Mouse (Mus musculus): ENCODE measurements around the gene 1700012A03Rik. TPM values are rescaled to one million over a fixed set of nuclear protein-coding genes. Genes with fewer than 3 reads are reported as not detected.

1700012A03Rik gene
- total RNA-seq, 1 experiment from 2014 or later, result not detected

DNA sequence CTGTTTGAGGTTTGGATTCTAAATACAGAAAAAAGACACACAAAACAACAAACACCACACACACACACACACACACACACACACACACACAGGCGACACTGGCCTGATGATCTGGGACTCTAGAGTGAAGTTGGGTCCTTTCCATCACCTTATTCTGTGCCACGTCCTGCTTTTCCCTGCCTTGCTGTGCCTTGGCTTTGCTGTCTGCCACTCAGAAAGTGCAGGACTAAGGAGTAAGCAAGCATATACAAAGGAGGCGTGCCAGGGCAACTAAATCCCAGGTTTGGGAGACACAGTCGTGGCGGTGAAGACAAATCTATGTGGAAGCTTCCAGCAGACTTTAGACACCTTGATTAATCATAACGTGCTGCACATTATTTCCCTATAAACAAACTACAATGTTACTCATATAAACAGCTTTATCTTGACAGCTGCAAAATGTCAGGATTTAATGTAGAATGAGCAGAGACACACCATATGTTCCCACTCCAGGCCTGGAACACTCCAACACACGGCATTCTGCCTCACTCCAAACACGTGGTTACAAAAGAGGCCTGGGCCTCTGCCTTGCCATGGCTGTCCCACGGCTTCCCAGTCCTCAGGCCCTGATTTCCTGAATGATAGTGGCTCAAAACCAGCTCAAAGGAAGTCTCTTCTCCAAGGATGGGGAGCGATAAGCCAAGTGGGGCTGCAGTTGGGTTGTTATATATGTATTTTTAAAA, 15.9 kb downstream of the 1700012A03Rik start:
- no peak for ATAC-seq (replicated peaks; ENCODE audit: low read depth, poor library complexity, severe bottlenecking)

DNA sequence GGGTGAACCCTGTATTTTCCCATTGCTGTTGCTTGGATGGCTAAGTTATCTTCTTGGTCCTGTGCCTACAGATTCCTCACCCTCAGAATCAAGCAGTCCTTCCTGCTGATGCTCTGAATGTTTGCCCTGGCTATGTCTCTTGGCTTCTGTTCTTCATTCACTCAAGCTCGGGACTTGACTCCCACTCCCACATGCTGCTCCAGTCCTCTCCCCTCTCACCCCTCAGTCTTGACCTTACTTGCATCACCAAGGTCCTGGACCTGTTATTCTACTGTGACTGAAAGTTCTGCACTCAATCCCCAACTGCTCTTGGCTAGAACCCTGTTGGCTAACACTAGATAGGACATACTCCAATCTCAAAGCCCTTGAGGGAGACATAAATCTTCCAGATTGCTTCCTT, 22.1 kb downstream of the 1700012A03Rik start:
- ATAC-seq (replicated peaks; ENCODE audit: low read depth, poor library complexity, severe bottlenecking), result no peak

GRCm38 (mm10) chr6:32093312-32093711, 43.3 kb downstream of the 1700012A03Rik start:
- ATAC-seq (replicated peaks; ENCODE audit: low read depth, poor library complexity, severe bottlenecking), result no peak

DNA sequence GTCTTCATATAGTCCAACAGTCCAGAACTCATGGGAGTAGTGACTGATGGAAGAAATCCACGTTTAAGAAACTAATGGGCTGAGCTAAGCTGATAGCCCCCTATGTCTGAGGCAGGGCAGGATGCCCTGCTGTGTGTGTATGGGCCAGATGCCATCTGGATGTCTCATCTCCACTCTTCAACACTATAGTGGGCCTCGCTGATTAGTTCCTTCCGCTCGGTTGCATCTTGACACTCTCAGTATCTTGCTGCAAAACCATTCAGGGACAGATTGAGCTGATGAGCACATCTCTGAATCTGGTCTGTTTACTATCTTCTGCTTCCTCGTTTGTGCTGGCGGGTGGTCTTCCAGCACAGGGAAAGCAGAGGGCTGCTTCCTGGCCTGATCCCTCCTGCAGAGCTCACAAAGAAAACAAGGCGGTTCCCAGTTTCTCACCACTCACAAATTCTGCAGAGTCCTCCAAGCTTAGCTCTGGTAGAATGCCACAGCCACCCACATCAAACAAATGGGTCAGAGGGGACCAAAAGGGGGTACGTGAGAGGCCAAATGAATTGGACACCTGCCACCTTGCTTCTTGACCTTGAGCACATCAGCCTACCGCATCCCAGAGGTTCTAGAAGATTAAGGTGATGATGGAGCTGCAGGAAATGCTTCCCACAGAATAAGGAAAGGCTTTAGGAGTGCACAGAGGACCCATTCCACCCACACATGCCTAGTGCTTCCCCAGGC, 55.7 kb downstream of the 1700012A03Rik start:
- no peak for ATAC-seq (replicated peaks; ENCODE audit: low read depth, poor library complexity, severe bottlenecking)

All from common myeloid progenitor, adult 5-6 weeks (primary cell).